Mouse (Mus musculus) intestine, embryonic 14.5 days (tissue): ENCODE data around the gene P2ry12. TPM values are rescaled to one million over a fixed set of nuclear protein-coding genes. Genes with fewer than 3 reads are reported as not detected.

Experiments used
- ATAC-seq: fragments of 200-750 bp; cut with Nextera tagmentation; replicated peaks from 2 replicates; pipeline ENCODE4 v1.8.0; 2017; ENCODE audit warnings: low read depth, moderate number of reproducible peaks, moderate TSS enrichment, moderate library complexity; ENCODE audit not compliant: low FRiP score, low TSS enrichment
- DNase-seq: peaks from one replicate; pipeline ENCODE4 v3.0.0-alpha.2; 2018; ENCODE audit warnings: low spot score
- H3K27ac ChIP-seq: fragments of 300-500 bp; sonication (generic); 2 replicates; pipeline ENCODE4 v1.5.1; 2014; ENCODE audit warnings: low read depth, mild to moderate bottlenecking, control low read depth
- H3K27me3 ChIP-seq: fragments of 300-500 bp; sonication (generic); replicated peaks from 2 replicates; pipeline ENCODE4 v1.6.1; 2014; ENCODE audit warnings: low read length, control low read depth; ENCODE audit not compliant: control insufficient read depth, insufficient read depth
- H3K36me3 ChIP-seq: fragments of 300-500 bp; sonication (generic); 2 replicates; pipeline ENCODE4 v1.6.1; 2014; ENCODE audit warnings: low read length, control low read depth; ENCODE audit not compliant: control insufficient read depth, insufficient read depth
- H3K4me1 ChIP-seq: fragments of 300-500 bp; sonication (generic); replicated peaks from 2 replicates; pipeline ENCODE4 v1.6.1; 2014; ENCODE audit warnings: low read length, control low read depth, mixed read lengths; ENCODE audit not compliant: control insufficient read depth, insufficient read depth
- H3K4me2 ChIP-seq: fragments of 300-500 bp; sonication (generic); 2 replicates; pipeline ENCODE4 v1.6.1; 2014; ENCODE audit warnings: low read length
- H3K4me3 ChIP-seq: fragments of 300-500 bp; sonication (generic); 2 replicates; pipeline ENCODE4 v1.5.1; 2014; ENCODE audit warnings: low read depth, low read length, control low read depth, mixed read lengths
- H3K9ac ChIP-seq: fragments of 300-500 bp; sonication (generic); 2 replicates; pipeline ENCODE4 v1.6.1; 2014; ENCODE audit warnings: mild to moderate bottlenecking, low read length
- H3K9me3 ChIP-seq: fragments of 300-500 bp; sonication (generic); 2 replicates; pipeline ENCODE4 v1.6.1; 2016; ENCODE audit warnings: low read length, control low read depth; ENCODE audit not compliant: control insufficient read depth
- WGBS: fragments of 180-500 bp; shearing (Covaris S2); extraction: QIAGEN DNeasy Blood & Tissue Kit; methylation state at CpG from one replicate; pipeline ENCODE4 v1.1.7; 2014; 5-methylcytosine and 5-hydroxymethylcytosine counted together
- polyA plus RNA-seq: library from polyadenylated mRNA; unstranded; fragments of >200 nt; fragmentation: Nextera tagmentation; extraction: Ambion mirVana; gene quantifications from 2 replicates; pipeline ENCODE4 v1.2.1, GENCODE M21; 2014

The P2ry12 gene
- polyA plus RNA-seq, 1 experiment from 2014 or later, result 1.9 TPM

DNA sequence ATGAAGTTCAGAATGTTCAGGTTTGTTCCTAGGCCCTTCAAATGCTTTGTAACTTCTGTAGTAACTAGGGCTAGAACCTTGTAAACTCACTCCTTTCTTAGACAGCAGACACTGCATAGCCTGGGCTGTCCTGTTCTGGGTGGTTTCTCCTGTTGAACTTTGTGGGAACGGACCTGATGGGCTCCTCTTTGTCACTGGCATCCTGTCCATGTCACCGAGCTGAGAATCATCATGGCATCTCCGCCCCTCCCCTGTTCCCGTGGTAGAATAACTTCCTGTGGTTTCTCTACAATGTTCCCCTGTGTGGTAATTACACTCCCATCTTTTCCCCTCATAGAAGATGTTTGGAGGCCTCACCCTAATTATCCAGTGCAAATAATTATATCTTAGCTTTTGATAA is 56.7 kb downstream of the P2ry12 start:
- ATAC-seq, result no peak
- Histone ChIP-seq H3K36me3 (no peaks in the 10 kb centered on the region), H3K4me1 (no peaks in the 10 kb centered on the region), H3K27me3 (no peaks in the 10 kb centered on the region), H3K9ac (no peak overlapping the region), H3K27ac (no peak overlapping the region), H3K4me3 (no peak overlapping the region), H3K9me3 (no peaks in the 10 kb centered on the region), H3K4me2 (no peak overlapping the region)
- 85% methylated on average over 4 of the region's 4 CpGs for WGBS
- no peak for DNase-seq

DNA sequence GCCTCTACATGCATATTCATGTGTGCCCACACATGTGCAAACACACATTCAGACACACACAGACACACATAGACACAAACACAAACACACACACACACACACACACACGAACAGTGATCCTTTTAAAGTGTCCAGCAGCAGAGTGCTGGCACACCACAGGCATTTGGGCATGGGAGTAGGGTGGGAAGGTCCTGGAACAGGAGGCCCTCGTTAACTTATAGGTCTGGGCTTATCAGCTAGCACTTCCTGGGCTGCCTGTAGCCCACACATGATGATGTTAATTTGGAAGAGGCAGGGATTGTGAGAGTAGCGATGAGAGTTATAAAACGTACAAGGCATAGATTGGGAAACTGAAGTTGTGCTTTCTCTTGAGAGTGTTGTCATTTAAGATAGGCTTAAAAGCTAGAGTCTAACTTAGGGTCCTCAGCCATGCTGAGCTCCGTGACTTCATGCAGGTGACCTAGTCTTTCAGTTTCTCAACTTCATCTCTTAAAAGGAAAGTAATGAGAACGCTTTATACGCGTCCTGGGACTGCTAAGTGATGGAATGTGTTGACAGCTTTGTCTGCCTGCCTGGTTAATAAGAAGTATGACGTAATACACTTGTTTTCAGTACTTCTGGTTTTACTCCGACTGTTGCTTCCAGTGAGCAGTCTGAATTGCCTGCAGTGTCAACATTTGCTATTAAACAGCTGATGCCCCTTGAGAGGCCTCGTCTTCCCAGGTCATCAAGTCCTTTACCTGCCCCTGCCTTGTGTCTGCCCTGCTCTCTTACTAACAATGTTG is 57.8 kb downstream of the P2ry12 start:
- Histone ChIP-seq H3K27me3 (no peaks in the 10 kb centered on the region), H3K9me3 (no peaks in the 10 kb centered on the region), H3K9ac (no peak overlapping the region), H3K4me3 (no peak overlapping the region), H3K36me3 (no peaks in the 10 kb centered on the region), H3K27ac (no peak overlapping the region), H3K4me2 (no peak overlapping the region), H3K4me1 (no peaks in the 10 kb centered on the region)
- no peak for DNase-seq
- no peak for ATAC-seq
- WGBS, result 54% methylated on average over 11 of the region's 11 CpGs

DNA sequence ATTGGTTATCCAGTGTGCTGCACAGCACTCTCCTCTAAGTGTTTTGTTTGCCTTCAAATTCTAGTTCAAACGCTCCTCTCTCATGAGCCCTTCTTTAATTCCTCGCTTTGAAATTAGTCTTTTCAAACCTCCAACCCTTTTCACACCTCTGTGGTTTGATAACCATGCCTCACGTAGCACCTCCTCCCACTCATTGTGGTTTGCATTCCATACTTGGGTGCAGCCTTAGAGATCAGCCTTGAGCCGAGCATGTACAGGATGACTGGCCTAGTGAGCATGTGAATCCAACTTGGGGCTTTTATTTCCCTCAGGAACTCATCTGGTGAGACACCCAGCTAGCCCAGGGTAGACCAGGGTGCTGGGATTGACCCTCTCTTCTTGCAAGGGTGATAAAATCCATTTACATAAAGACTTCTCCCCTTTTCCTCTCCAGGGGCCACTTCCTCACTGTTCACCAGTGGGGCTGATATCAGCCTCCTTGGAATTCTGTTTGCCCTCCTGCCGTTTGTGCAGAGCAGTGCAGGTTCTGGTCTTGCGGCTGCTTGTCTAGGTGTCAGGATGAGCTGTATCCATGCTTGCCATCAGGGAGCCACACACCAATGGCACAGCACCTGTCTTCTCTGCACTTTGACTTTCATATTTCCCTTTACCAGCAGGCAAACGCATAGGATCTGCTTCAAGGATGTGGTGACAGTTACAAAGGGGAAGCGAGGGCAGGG is 58.7 kb downstream of the P2ry12 start:
- Histone ChIP-seq H3K4me1 (no peaks in the 10 kb centered on the region), H3K4me2 (no peak overlapping the region), H3K9ac (no peak overlapping the region), H3K4me3 (no peak overlapping the region), H3K27me3 (no peaks in the 10 kb centered on the region), H3K9me3 (no peaks in the 10 kb centered on the region), H3K27ac (no peak overlapping the region), H3K36me3 (no peaks in the 10 kb centered on the region)
- 68% methylated on average over 8 of the region's 8 CpGs for WGBS
- DNase-seq (no peak), ATAC-seq (no peak)

DNA sequence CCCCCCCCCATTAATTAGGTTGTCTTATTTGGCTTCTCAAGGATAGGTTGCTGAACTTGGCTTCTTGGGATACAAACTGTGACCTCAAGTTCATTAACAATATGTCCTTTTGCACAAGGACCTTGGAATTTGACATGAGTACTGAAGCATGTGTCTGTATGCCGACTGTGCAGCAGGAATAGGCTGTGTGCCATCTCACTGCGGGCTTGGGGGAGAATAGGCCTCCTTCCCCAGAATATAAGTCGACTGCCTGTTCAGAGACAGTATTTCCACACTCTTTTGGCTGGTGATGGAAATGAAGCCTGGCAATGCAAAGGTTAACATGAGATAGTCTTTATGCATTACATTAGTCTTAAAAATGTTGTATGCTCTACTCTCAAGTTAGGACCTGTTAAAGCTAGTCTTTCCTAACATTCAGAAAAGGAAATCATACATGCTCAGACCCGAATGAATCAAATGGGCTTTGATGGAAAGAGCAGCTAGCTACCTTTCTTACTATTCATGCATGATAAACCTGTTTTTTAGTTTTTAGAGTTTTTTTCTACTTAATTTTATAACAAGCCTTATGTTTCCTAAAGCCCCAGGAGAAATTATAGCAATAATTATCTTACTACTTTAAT is 65.2 kb downstream of the P2ry12 start:
- Histone ChIP-seq H3K4me2 (no peak overlapping the region), H3K4me3 (no peak overlapping the region), H3K4me1 (no peaks in the 10 kb centered on the region), H3K27me3 (no peaks in the 10 kb centered on the region), H3K36me3 (no peaks in the 10 kb centered on the region), H3K9ac (no peak overlapping the region), H3K27ac (no peak overlapping the region), H3K9me3 (no peaks in the 10 kb centered on the region)
- 84% methylated on average over 4 of the region's 4 CpGs for WGBS
- ATAC-seq (no peak), DNase-seq (peak; percentile 38)

DNA sequence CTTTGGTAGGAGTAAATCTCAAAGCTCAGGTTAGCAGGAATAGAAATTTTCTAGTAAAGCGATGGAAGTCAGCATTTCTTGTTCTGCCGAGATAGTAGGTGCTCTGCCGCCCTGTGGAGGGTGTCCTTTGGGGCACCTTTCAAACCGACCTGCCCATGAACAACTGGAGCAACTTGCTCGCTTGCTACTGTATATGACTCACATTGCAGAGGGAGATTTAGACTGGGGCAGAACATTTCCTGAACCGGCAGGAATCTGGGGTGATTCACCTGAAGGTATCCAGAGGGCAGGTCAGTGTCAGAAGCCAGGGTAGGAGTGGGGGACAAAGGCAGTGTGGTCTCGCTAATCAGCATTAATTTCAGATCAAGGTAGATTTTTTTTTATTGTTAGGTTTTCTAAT is 67.7 kb downstream of the P2ry12 start, which contains the start of gene Gpr87:
Gpr87 (minus strand) TSS at position 167 of the 400 bp plus-strand sequence.
- H3K36me3 ChIP-seq, result no peaks in the 10 kb centered on the region
- no peak within 1 kb of the TSS for H3K4me3 ChIP-seq
- no peaks in the 10 kb centered on the region for H3K9me3 ChIP-seq
- H3K4me2 ChIP-seq, result no peak within 1 kb of the TSS
- no peaks in the 10 kb centered on the region for H3K27me3 ChIP-seq
- 86% methylated on average over 7 of the region's 7 CpGs for WGBS
- DNase-seq (peak; percentile 13), ATAC-seq (no peak)
- H3K9ac ChIP-seq, result no peak within 1 kb of the TSS
- H3K27ac ChIP-seq, result no peak within 1 kb of the TSS
- H3K4me1 ChIP-seq, result no peaks in the 10 kb centered on the region

DNA sequence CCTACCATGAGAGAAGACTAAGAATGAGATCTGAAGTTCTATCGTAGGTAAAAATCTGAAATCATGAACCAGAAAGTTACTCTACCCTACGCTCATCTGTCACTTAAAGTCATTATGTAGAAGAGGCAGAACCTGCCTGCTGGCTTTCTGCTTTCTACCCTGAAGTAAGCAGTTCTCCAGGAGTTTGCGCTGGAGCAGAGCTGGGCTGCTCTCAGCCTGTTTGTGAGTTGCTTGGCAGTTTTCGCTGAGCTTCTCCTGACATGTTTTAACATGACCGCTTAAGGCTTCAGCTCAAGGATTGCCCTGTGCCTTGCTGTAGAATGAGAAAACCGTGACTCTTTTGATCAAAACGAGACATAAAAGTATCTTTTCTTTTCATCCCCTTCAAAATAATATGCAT is 68.6 kb downstream of the P2ry12 start:
- Histone ChIP-seq H3K9ac (no peak overlapping the region), H3K36me3 (no peaks in the 10 kb centered on the region), H3K4me2 (no peak overlapping the region), H3K9me3 (no peaks in the 10 kb centered on the region), H3K27me3 (no peaks in the 10 kb centered on the region), H3K27ac (no peak overlapping the region), H3K4me3 (no peak overlapping the region), H3K4me1 (no peaks in the 10 kb centered on the region)
- DNase-seq (no peak), ATAC-seq (no peak)
- 86% methylated on average over 7 of the region's 7 CpGs for WGBS

DNA sequence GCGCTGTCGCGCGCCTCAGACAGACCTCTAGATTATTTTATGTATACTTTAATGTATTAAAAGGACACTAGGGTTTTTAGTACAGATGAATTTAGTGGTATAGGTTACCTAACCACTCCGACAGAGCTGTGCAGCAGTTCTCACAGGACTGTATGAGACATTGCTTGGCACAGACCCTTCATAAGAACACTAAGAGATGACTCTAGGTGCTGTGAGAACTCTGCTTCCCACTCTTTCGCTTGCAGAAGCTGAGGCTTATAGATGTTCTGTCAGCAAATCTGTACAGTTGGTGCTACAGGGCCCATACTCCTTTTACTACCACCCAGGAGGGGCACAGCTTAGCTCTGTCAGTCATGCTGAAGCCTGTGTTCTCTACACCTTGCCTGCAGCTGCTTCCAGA is 71.0 kb downstream of the P2ry12 start:
- Histone ChIP-seq H3K36me3 (no peaks in the 10 kb centered on the region), H3K9ac (no peak overlapping the region), H3K27ac (no peak overlapping the region), H3K4me1 (no peaks in the 10 kb centered on the region), H3K9me3 (no peaks in the 10 kb centered on the region), H3K4me2 (no peak overlapping the region), H3K4me3 (no peak overlapping the region), H3K27me3 (no peaks in the 10 kb centered on the region)
- DNase-seq (peak; percentile 46), ATAC-seq (no peak)
- WGBS, result 94% methylated on average over 6 of the region's 6 CpGs

DNA sequence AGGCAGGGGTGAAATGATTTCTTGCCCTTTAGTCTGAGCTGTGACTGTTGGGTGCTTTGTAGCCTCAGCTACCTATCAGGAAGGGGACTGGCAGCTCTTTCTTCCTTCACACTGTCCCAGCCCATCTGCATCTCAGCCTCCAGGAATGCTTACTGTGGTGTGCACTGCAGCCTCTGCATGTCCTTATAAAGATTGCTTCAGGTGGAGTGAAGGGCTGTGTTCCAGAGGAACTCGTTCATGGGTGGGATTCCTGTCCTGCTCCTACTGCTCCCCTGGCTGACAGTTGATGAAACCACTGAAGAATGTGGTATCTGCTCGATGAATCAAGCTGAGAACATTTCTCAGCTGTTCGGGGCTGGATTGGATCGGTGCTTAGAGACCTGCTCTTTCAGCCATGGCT is 75.3 kb downstream of the P2ry12 start:
- no peaks in the 10 kb centered on the region for H3K9me3 ChIP-seq
- H3K4me1 ChIP-seq, result no peaks in the 10 kb centered on the region
- ATAC-seq, result no peak
- no peak overlapping the region for H3K27ac ChIP-seq
- no peaks in the 10 kb centered on the region for H3K36me3 ChIP-seq
- 73% methylated on average over 4 of the region's 4 CpGs for WGBS
- H3K4me3 ChIP-seq, result no peak overlapping the region
- H3K9ac ChIP-seq, result no peak overlapping the region
- H3K4me2 ChIP-seq, result no peak overlapping the region
- DNase-seq, result no peak
- no peaks in the 10 kb centered on the region for H3K27me3 ChIP-seq
